Mouse (Mus musculus): ENCODE data around the gene Gipc3. TPM values are rescaled to one million over a fixed set of nuclear protein-coding genes. Genes with fewer than 3 reads are reported as not detected.

The Gipc3 gene
- total and polyA plus RNA-seq, 3 experiments, result 0.08 to 0.09 TPM; not detected in 1

- Histone ChIP-seq H3K4me2 (ENCODE audit: insufficient read depth, low read depth, poor library complexity, severe bottlenecking) (no peak within 1 kb of the TSS), H3K9ac (ENCODE audit: insufficient read depth, low read depth) (no peak within 1 kb of the TSS), H3K27me3 (replicated peaks) (no peaks in the 10 kb centered on the region), H3K27ac (ENCODE audit: insufficient read depth, low read depth) (no peak within 1 kb of the TSS), H3K4me1 (ENCODE audit: control insufficient read depth in 1 of 2, insufficient read depth in 2 of 2) (no peaks in the 10 kb centered on the region; a peak in 1 of 4 replicates), H3K4me3 (replicated peaks in 1 of 3; ENCODE audit: low read depth in 2 of 3, low read length in 2 of 3, poor library complexity in 1 of 3) (no peak within 1 kb of the TSS), H3K79me2 (replicated peaks; ENCODE audit: control insufficient read depth, extremely low read depth, insufficient read depth, poor library complexity, severe bottlenecking) (no peaks in the 10 kb centered on the region), H3K9me3 (replicated peaks; ENCODE audit: low read length) (no peaks in the 10 kb centered on the region), H3K36me3 (replicated peaks in 1 of 2; ENCODE audit: control insufficient read depth in 1 of 2, insufficient read depth in 1 of 2, low read length in 1 of 2) (peaks cover 37 to 58% of the 10 kb centered on the region in 2 experiments)
- in situ Hi-C loops (cut with MboI; ENCODE audit: low pct_ligation_motif_present, low pct_unique_long_range_greater_than_20kb, low sequenced_read_pairs) (no loop called here), dilution Hi-C loops (cut with MboI; ENCODE audit: extremely low pct_ligation_motif_present, extremely low pct_unique_long_range_greater_than_20kb, low sequenced_read_pairs) (no loop called here)
- no peak for DNase-seq (ENCODE audit: extremely low read depth)
- TF ChIP-seq JUN (IDR thresholded peaks at IDR 0.05; ENCODE audit: insufficient read depth, low read depth, low read length) (no peak), JUND (conservative IDR thresholded peaks at IDR 0.05; ENCODE audit: low read depth, low read length) (no peak), MAZ (IDR thresholded peaks at IDR 0.05; ENCODE audit: low read depth, low read length) (no peak), PAX5 (IDR thresholded peaks at IDR 0.05; ENCODE audit: low read length) (no peak), CHD1 (IDR thresholded peaks at IDR 0.05; ENCODE audit: low read depth, low read length) (no peak), TCF12 (IDR thresholded peaks at IDR 0.05; ENCODE audit: low read depth, low read length) (no peak), ZMIZ1 (IDR thresholded peaks at IDR 0.05; ENCODE audit: low read depth, low read length) (no peak), NELFE (IDR thresholded peaks at IDR 0.05; ENCODE audit: low read depth, low read length) (no peak), UBTF (IDR thresholded peaks at IDR 0.05; ENCODE audit: low read depth, low read length) (no peak), EP300 (IDR thresholded peaks at IDR 0.05; ENCODE audit: low read length) (no peak), MEF2A (IDR thresholded peaks at IDR 0.05; ENCODE audit: borderline replicate concordance, low read depth, low read length) (no peak), ZNF384 (IDR thresholded peaks at IDR 0.05; ENCODE audit: low read depth, low read length) (no peak), ZC3H11A (IDR thresholded peaks at IDR 0.05; ENCODE audit: low read depth, low read length) (no peak), GABPA (IDR thresholded peaks at IDR 0.05; ENCODE audit: insufficient replicate concordance, low read depth, low read length) (no peak), CHD2 (IDR thresholded peaks at IDR 0.05; ENCODE audit: low read length) (no peak), MYC (IDR thresholded peaks at IDR 0.05; ENCODE audit: low read depth, low read length) (no peak), KAT2A (IDR thresholded peaks at IDR 0.05; ENCODE audit: insufficient replicate concordance, low read length) (no peak), TBP (conservative IDR thresholded peaks at IDR 0.05; ENCODE audit: low read depth, low read length) (no peak)
These were observed 49.7 kb upstream of the Gipc3 start, which contains the start of gene Smim24 for GRCm38 (mm10) chr10:81392781-81393185. Gene Smim24, plus strand, starts transcription at chr10:81393051.

- no peak for TF ChIP-seq USF1 (IDR thresholded peaks at IDR 0.05; ENCODE audit: low read depth, low read length)
These were observed 49.2 kb upstream of the Gipc3 start for GRCm38 (mm10) chr10:81392270-81392669.

More at GRCm38 (mm10) chr10:81392270-81392669, 49.2 kb upstream of the Gipc3 start:
- dilution Hi-C loops (cut with MboI; ENCODE audit: extremely low pct_ligation_motif_present, extremely low pct_unique_long_range_greater_than_20kb, low sequenced_read_pairs) (no loop called here), in situ Hi-C loops (cut with MboI; ENCODE audit: low pct_ligation_motif_present, low pct_unique_long_range_greater_than_20kb, low sequenced_read_pairs) (no loop called here)
- no peaks in the 10 kb centered on the region for H3K79me2 ChIP-seq (replicated peaks; ENCODE audit: control insufficient read depth, extremely low read depth, insufficient read depth, poor library complexity, severe bottlenecking)
- DNase-seq (ENCODE audit: extremely low read depth), result no peak
- peaks cover 39 to 60% of the 10 kb centered on the region in 2 experiments for H3K36me3 ChIP-seq (replicated peaks in 1 of 2; ENCODE audit: control insufficient read depth in 1 of 2, insufficient read depth in 1 of 2, low read length in 1 of 2)
- H3K27me3 ChIP-seq (replicated peaks), result no peaks in the 10 kb centered on the region
- no peak overlapping the region for H3K9ac ChIP-seq (ENCODE audit: insufficient read depth, low read depth)
- no peak overlapping the region for H3K27ac ChIP-seq (ENCODE audit: insufficient read depth, low read depth)
- H3K4me1 ChIP-seq (ENCODE audit: control insufficient read depth in 1 of 2, insufficient read depth in 2 of 2), result no peaks in the 10 kb centered on the region; a peak in 1 of 4 replicates
- no peak overlapping the region for H3K4me2 ChIP-seq (ENCODE audit: insufficient read depth, low read depth, poor library complexity, severe bottlenecking)
- no peak overlapping the region for H3K4me3 ChIP-seq (replicated peaks in 1 of 3; ENCODE audit: low read depth in 2 of 3, low read length in 2 of 3, poor library complexity in 1 of 3)
- H3K9me3 ChIP-seq (replicated peaks; ENCODE audit: low read length), result no peaks in the 10 kb centered on the region
